9 mouse cellular contexts compared by ENCODE assay signal in the genomic region with DNA sequence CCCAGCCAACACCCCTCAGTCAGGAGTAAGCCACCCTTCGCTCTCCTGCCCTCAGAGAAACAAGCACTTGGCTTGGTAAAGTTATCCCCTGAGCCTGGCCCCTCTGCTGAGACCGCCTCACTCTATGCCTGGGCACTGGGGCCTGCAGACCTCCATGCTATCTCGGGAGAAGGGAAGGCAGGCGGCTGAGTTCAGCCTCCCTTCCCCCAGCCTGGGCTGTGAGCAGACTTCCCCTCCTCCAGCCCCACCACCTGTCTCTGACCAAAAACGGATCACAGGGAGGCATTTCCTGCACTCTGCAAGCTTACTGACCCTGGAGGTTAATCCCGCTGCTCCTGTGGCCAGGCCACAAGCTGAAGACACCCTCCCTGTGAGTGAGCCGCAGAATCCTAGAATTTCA.
DNase-seq lines count a peak whose midpoint lies in the region; TF ChIP-seq lines count a peak whose summit lies in the region.
"Had no signal": no experiment of that assay in that cellular context is flagged by ENCODE, and none has a peak within 500 bp of the region (broad histone marks: within the 10 kb centered on the region; RNA-seq: fewer than 3 reads in every experiment).

No protein-coding gene starts in this region.

- no peak overlapping the region for H3K27ac ChIP-seq in kidney, adult 2 months (ENCODE audit: insufficient read depth, low read depth, low read length)
- H3K27ac ChIP-seq: left cerebral cortex, adult 2 months had no signal

- no peaks in the 10 kb centered on the region for H3K36me3 ChIP-seq in kidney, adult 2 months (ENCODE audit: control insufficient read depth, insufficient read depth, low read length)

- no peaks in the 10 kb centered on the region for H3K27me3 ChIP-seq in kidney, adult 2 months (replicated peaks; ENCODE audit: control insufficient read depth, insufficient read depth, low read length)

- peaks cover 5% of the 10 kb centered on the region; the same call in 1 of the 2 replicates for H3K4me1 ChIP-seq in kidney, adult 2 months (ENCODE audit: control insufficient read depth, insufficient read depth, low read length)

- TF ChIP-seq POLR2A in kidney, adult 2 months (IDR thresholded peaks at IDR 0.05; ENCODE audit: low read depth, low read length): no peak

- WGBS in kidney, adult 2 months: 41% methylated on average over 7 of the region's 7 CpGs

- DNase-seq in kidney, adult 2 months: peak; percentile 47
- no peak for DNase-seq in kidney, adult 18-20 months
- DNase-seq in embryo, embryonic 11 days: peak; percentile 78
- DNase-seq in kidney, postnatal 14 days: peak; percentile 53
- DNase-seq in retina, postnatal 1 day: peak; percentile 77
- no peak for DNase-seq in testis, postnatal 14 days (ENCODE audit: low spot score)
- no peak for DNase-seq in lung, postnatal 4 days
- DNase-seq in layer of hippocampus, postnatal 36 days: no peak

- TF ChIP-seq CTCF in kidney, adult 2 months (conservative IDR thresholded peaks at IDR 0.05; ENCODE audit: insufficient read depth, insufficient read length, low read depth, low read length): no peak

- no peak overlapping the region for H3K4me3 ChIP-seq in kidney, adult 2 months (ENCODE audit: insufficient read depth, low read depth, low read length)
- H3K4me3 ChIP-seq: left cerebral cortex, adult 2 months had no signal

Comparison
In these comparisons a context has a peak if more than half of its experiments do, and no peak if none do; other contexts are left out.
1. DNase-seq: peak in kidney, adult 2 months (single experiment), embryo, embryonic 11 days (single experiment), kidney, postnatal 14 days (single experiment) and retina, postnatal 1 day (single experiment); none in kidney, adult 18-20 months (single experiment), testis, postnatal 14 days (single experiment), lung, postnatal 4 days (0 of 2) and layer of hippocampus, postnatal 36 days (0 of 2).